Mouse (Mus musculus): Measurements from ENCODE around the gene Hrk. TPM values are rescaled to one million over a fixed set of nuclear protein-coding genes. Genes with fewer than 3 reads are reported as not detected.

The Hrk gene
- total RNA-seq, 2 experiments from 2014 or later: not detected

DNA sequence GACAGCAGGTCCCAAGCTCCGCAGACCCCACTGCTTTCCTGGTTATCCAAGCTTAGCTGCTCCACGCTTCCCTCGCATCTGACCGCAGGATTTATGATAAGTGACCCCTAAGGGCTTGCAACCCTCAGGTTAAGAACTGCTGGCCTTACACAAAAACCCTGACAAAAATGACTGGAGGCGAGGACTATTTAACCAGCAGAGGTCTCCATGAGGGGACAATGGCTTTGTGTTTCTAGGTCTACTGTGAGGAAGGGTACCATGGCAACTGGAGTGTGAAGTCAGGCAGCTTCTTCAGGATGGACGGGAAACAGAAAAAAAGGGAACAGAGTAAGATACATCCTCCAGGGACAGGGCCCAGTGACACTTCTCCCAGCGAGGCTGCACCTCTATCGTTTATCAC, 41.4 kb downstream of the Hrk start:
- ATAC-seq (replicated peaks; ENCODE audit: low FRiP score, low TSS enrichment, poor library complexity, severe bottlenecking): no peak

DNA sequence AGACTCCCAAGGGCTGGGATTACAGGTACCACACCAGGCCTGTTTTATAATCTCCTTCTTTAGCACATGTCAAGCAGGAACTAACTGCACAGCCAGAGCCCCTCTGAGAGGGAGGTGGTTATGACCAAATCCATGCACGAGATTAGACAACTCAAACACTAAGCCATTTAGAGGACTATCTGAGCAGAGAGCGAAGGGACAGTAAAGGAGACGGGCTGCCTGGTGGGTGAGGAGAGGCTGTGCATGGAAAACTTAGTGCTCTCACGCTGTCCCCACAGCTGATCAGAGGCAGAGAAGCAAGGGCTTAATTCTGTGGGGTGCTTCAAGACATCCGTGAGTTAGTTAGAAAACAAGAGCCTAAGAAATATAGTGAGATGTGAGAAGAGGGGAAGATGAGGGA, 49.6 kb downstream of the Hrk start:
- ATAC-seq (replicated peaks; ENCODE audit: low FRiP score, low TSS enrichment, poor library complexity, severe bottlenecking): no peak

- ATAC-seq (replicated peaks; ENCODE audit: low FRiP score, low TSS enrichment, poor library complexity, severe bottlenecking): no peak
Measured at GRCm38 (mm10) chr5:118214418-118215154, 50.1 kb downstream of the Hrk start.

DNA sequence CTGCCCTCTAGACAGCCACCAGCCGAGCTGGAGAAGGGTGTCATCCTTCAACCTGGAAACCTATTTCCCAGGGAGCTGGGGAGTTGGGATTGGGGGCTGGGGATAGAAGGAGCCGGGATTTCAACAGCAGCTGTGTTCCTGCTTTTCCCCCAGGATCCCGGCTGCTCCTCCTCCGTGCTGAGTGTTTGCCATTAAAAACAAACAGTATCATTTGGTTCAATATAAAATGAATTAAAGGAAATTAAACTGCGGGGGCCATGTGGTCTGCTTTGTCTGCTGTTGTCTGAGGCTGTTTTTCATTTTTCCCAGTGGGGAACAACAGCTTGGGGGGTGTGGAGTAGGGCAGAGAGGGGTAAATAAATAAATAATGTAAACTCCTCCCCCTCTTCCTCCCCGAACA, 53.0 kb downstream of the Hrk start:
- no peak for ATAC-seq (replicated peaks; ENCODE audit: low FRiP score, low TSS enrichment, poor library complexity, severe bottlenecking)

DNA sequence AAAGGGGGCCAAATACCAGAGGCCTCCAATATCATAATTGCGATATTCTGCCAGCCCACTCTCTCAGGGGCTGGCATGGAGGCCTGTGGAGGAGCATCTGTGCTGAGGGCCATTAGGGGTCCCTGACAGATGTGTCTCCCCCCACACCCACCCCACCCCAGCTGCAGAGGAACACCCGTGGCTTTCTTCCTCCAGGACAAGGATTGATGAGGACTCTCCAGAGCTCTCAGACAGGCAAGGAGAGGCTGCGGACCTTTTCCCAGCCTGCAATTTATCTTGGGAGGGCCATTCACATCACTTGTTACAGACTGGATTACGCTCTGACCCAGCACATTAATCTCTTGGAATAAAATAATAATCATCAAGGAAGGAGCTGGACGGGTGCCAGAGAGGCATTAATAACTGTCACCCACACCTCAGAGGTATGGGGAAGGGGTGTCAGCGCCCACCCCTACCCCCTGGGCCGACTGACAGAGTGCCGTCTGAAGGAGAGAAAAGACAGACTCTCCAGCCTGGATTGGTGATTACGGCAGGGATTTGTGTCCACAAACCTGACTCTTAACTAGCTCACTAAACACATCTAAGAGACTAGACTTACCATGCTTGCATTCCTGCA, 58.8 kb downstream of the Hrk start:
- ATAC-seq (replicated peaks; ENCODE audit: low FRiP score, low TSS enrichment, poor library complexity, severe bottlenecking): no peak

GRCm38 (mm10) chr5:118230071-118230611, 65.7 kb downstream of the Hrk start:
- ATAC-seq (replicated peaks; ENCODE audit: low FRiP score, low TSS enrichment, poor library complexity, severe bottlenecking): no peak

DNA sequence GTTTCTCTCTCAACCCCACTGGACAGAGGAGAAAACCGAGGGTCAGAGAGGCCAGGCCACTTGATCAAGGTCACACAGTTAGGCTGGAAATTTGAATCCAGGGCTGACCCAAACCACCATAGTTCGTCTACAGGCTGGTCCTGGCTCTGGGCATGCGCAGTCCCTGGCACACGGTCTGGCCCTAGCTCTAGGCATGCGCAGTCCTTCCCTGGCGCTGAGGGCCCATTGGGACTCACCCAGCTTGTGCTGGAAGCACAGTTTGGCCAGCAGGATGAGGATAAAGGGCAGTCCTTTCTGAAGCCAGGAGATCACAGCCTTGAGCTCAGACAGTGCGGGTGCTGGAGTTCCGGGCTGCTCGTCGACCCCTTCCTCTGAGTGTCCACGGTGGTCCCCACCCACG, 72.4 kb downstream of the Hrk start:
- no peak for ATAC-seq (replicated peaks; ENCODE audit: low FRiP score, low TSS enrichment, poor library complexity, severe bottlenecking)

Other genes with a start within 250 kb of the Hrk start
- gene Fbxo21, start 187.9 kb upstream of the Hrk start, total RNA-seq (2014; fragmentation: Nextera tagmentation): 4.1 and 5.4 TPM in 2 replicates
- gene Fbxo21, start 187.9 kb upstream of the Hrk start, total RNA-seq (2017): 6.9 and 8.5 TPM in 2 replicates
- not detected in 2 replicates for gene Tesc, start 136.9 kb upstream of the Hrk start, total RNA-seq (2014; fragmentation: Nextera tagmentation)
- not detected in 2 replicates for gene Tesc, start 136.9 kb upstream of the Hrk start, total RNA-seq (2017)
- gene Fbxw8, start 9.2 kb upstream of the Hrk start, total RNA-seq (2014; fragmentation: Nextera tagmentation): 18.1 and 25.3 TPM in 2 replicates
- 12.9 and 23.8 TPM in 2 replicates for gene Fbxw8, start 9.2 kb upstream of the Hrk start, total RNA-seq (2017)
- gene Rnft2, start 80.5 kb downstream of the Hrk start, total RNA-seq (2014; fragmentation: Nextera tagmentation): not detected in 2 replicates
- gene Rnft2, start 80.5 kb downstream of the Hrk start, total RNA-seq (2017): not detected in 2 replicates
- gene 2410131K14Rik, start 80.6 kb downstream of the Hrk start, total RNA-seq (2014; fragmentation: Nextera tagmentation): 0.92 and 1.0 TPM in 2 replicates
- 1.4 and 2.1 TPM in 2 replicates for gene 2410131K14Rik, start 80.6 kb downstream of the Hrk start, total RNA-seq (2017)

All from megakaryocyte-erythroid progenitor cell, adult 5-6 weeks (primary cell).